Mouse (Mus musculus) intestine, embryonic 16.5 days (tissue): Measurements from ENCODE around the gene Cmtm5. TPM values are rescaled to one million over a fixed set of nuclear protein-coding genes. Genes with fewer than 3 reads are reported as not detected.

Experiments
- ATAC-seq: fragments of 200-750 bp; cut with Nextera tagmentation; 2 replicates; pipeline ENCODE4 v1.8.0; 2017; ENCODE audit warnings: moderate TSS enrichment, moderate library complexity
- H3K27ac ChIP-seq: fragments of 300-500 bp; sonication (generic); 2 replicates; pipeline ENCODE4 v1.5.1; 2014; ENCODE audit warnings: mild to moderate bottlenecking, low read length
- H3K27me3 ChIP-seq: fragments of 300-500 bp; sonication (generic); replicated peaks from 2 replicates; pipeline ENCODE4 v1.6.1; 2014; ENCODE audit warnings: low read length, control low read depth, mixed read lengths; ENCODE audit not compliant: control insufficient read depth, insufficient read depth
- H3K36me3 ChIP-seq: fragments of 300-500 bp; sonication (generic); 2 replicates; pipeline ENCODE4 v1.6.1; 2014; ENCODE audit warnings: low read length, control low read depth; ENCODE audit not compliant: control insufficient read depth, insufficient read depth
- H3K4me1 ChIP-seq: fragments of 300-500 bp; sonication (generic); 2 replicates; pipeline ENCODE4 v1.6.1; 2014; ENCODE audit warnings: low read length, control low read depth, mixed read lengths; ENCODE audit not compliant: control insufficient read depth, insufficient read depth
- H3K4me2 ChIP-seq: fragments of 300-500 bp; sonication (generic); 2 replicates; pipeline ENCODE4 v1.6.1; 2014; ENCODE audit warnings: low read depth, low read length, control low read depth
- H3K4me3 ChIP-seq: fragments of 300-500 bp; sonication (generic); 2 replicates; pipeline ENCODE4 v1.5.1; 2014; ENCODE audit warnings: mild to moderate bottlenecking, low read length
- H3K9ac ChIP-seq: fragments of 300-500 bp; sonication (generic); 2 replicates; pipeline ENCODE4 v1.6.1; 2014; ENCODE audit warnings: low read depth, low read length
- H3K9me3 ChIP-seq: fragments of 300-500 bp; sonication (generic); 2 replicates; pipeline ENCODE4 v1.6.1; 2016; ENCODE audit warnings: low read length, control low read depth; ENCODE audit not compliant: control insufficient read depth
- WGBS: fragments of 180-500 bp; shearing (Covaris S2); extraction: QIAGEN DNeasy Blood & Tissue Kit; methylation state at CpG from one replicate; pipeline ENCODE4 v1.1.7; 2014; 5-methylcytosine and 5-hydroxymethylcytosine counted together
- polyA plus RNA-seq: library from polyadenylated mRNA; unstranded; fragments of >200 nt; fragmentation: Nextera tagmentation; extraction: Ambion mirVana; gene quantifications from 2 replicates; pipeline ENCODE4 v1.2.1, GENCODE M21; 2015

The Cmtm5 gene
- polyA plus RNA-seq, 1 experiment from 2014 or later = 2.8 TPM

- H3K4me3 ChIP-seq = peak overlapping the region; percentile 89
- ATAC-seq = peak; percentile 68
- peaks cover 4% of the 10 kb centered on the region; the same call in 1 of the 2 replicates for H3K27me3 ChIP-seq
- peak overlapping the region; percentile 80 for H3K27ac ChIP-seq
- peak overlapping the region; percentile 97 for H3K4me2 ChIP-seq
- H3K9ac ChIP-seq = peak overlapping the region; percentile 89
- H3K36me3 ChIP-seq = no peaks in the 10 kb centered on the region
- H3K4me1 ChIP-seq = peaks cover 14% of the 10 kb centered on the region
- H3K9me3 ChIP-seq = no peaks in the 10 kb centered on the region
- WGBS = 2% methylated on average over 59 of the region's 69 CpGs
These were observed 23.8 kb upstream of the Cmtm5 start for GRCm38 (mm10) chr14:54912109-54912850.

- Histone ChIP-seq H3K4me2 (peak within 1 kb of the TSS; percentile 97), H3K9me3 (no peaks in the 10 kb centered on the region), H3K4me3 (peak within 1 kb of the TSS; percentile 89), H3K4me1 (peaks cover 14% of the 10 kb centered on the region), H3K27me3 (peaks cover 4% of the 10 kb centered on the region; the same call in 1 of the 2 replicates), H3K27ac (peak within 1 kb of the TSS; percentile 80), H3K9ac (peak within 1 kb of the TSS; percentile 89), H3K36me3 (no peaks in the 10 kb centered on the region)
- 0% methylated on average over 28 of the region's 28 CpGs for WGBS
- ATAC-seq = peak; percentile 92
These were observed 23.2 kb upstream of the Cmtm5 start, which contains the start of gene Slc22a17 for GRCm38 (mm10) chr14:54912886-54913285. TSS of gene Slc22a17 (minus strand) at chr14:54913132.

- Histone ChIP-seq H3K9ac (peak overlapping the region; percentile 89), H3K4me3 (peak overlapping the region; percentile 89), H3K4me2 (peak overlapping the region; percentile 97), H3K9me3 (no peaks in the 10 kb centered on the region), H3K27ac (peak overlapping the region; percentile 37), H3K36me3 (no peaks in the 10 kb centered on the region), H3K4me1 (peaks cover 14% of the 10 kb centered on the region), H3K27me3 (peaks cover 4% of the 10 kb centered on the region; the same call in 1 of the 2 replicates)
- WGBS = 13% methylated on average over 10 of the region's 10 CpGs
- peak; percentile 10; the same call in 1 of the 2 replicates for ATAC-seq
These were observed 22.7 kb upstream of the Cmtm5 start for GRCm38 (mm10) chr14:54913343-54913742.

- H3K9ac ChIP-seq = no peak overlapping the region
- no peak overlapping the region for H3K4me3 ChIP-seq
- H3K27ac ChIP-seq = no peak overlapping the region
- peaks cover 5% of the 10 kb centered on the region for H3K4me1 ChIP-seq
- WGBS = 91% methylated on average over 16 of the region's 16 CpGs
- H3K27me3 ChIP-seq = no peaks in the 10 kb centered on the region
- H3K4me2 ChIP-seq = no peak overlapping the region
- H3K36me3 ChIP-seq = peaks cover 4% of the 10 kb centered on the region; the same call in 1 of the 2 replicates
- H3K9me3 ChIP-seq = no peaks in the 10 kb centered on the region
- ATAC-seq = no peak
These were observed 15.9 kb upstream of the Cmtm5 start for GRCm38 (mm10) chr14:54920076-54920685.

- Histone ChIP-seq H3K4me1 (peaks cover 24% of the 10 kb centered on the region), H3K27me3 (no peaks in the 10 kb centered on the region; the same call in 1 of the 2 replicates), H3K4me3 (peak overlapping the region; percentile 63), H3K9me3 (no peaks in the 10 kb centered on the region), H3K27ac (peak overlapping the region; percentile 99), H3K36me3 (peaks cover 2% of the 10 kb centered on the region; the same call in 1 of the 2 replicates), H3K9ac (peak overlapping the region; percentile 89), H3K4me2 (peak overlapping the region; percentile 93)
- 27% methylated on average over 7 of the region's 7 CpGs for WGBS
- peak; percentile 57 for ATAC-seq
These were observed 11.3 kb upstream of the Cmtm5 start for GRCm38 (mm10) chr14:54924641-54925348.

- peak within 1 kb of the TSS; percentile 93 for H3K4me2 ChIP-seq
- 5% methylated on average over 57 of the region's 57 CpGs for WGBS
- H3K9ac ChIP-seq = peak within 1 kb of the TSS; percentile 89
- H3K4me1 ChIP-seq = peaks cover 30% of the 10 kb centered on the region
- H3K36me3 ChIP-seq = no peaks in the 10 kb centered on the region; the same call in 1 of the 2 replicates
- peak within 1 kb of the TSS; percentile 99 for H3K27ac ChIP-seq
- no peaks in the 10 kb centered on the region for H3K9me3 ChIP-seq
- peak; percentile 65 for ATAC-seq
- H3K4me3 ChIP-seq = peak within 1 kb of the TSS; percentile 63
- H3K27me3 ChIP-seq = no peaks in the 10 kb centered on the region; the same call in 1 of the 2 replicates
These were observed 10.4 kb upstream of the Cmtm5 start, which contains the start of gene Efs for GRCm38 (mm10) chr14:54925349-54926342. TSS of gene Efs (minus strand) at chr14:54926126.

GRCm38 (mm10) chr14:54926401-54927158 lies 9.5 kb upstream of the Cmtm5 start:
- peak; percentile 77 for ATAC-seq
- Histone ChIP-seq H3K27me3 (no peaks in the 10 kb centered on the region; the same call in 1 of the 2 replicates), H3K4me2 (peak overlapping the region; percentile 93), H3K9ac (peak overlapping the region; percentile 89), H3K36me3 (no peaks in the 10 kb centered on the region), H3K4me1 (peaks cover 30% of the 10 kb centered on the region), H3K9me3 (no peaks in the 10 kb centered on the region), H3K27ac (peak overlapping the region; percentile 99), H3K4me3 (peak overlapping the region; percentile 63)
- WGBS = 2% methylated on average over 53 of the region's 58 CpGs

- peak overlapping the region; percentile 89 for H3K9ac ChIP-seq
- H3K9me3 ChIP-seq = no peaks in the 10 kb centered on the region
- WGBS = 21% methylated on average over 7 of the region's 7 CpGs
- peak overlapping the region; percentile 99 for H3K27ac ChIP-seq
- ATAC-seq = 0 out of 2 replicates have a peak, but pooled peaks have one; percentile 0
- no peaks in the 10 kb centered on the region for H3K36me3 ChIP-seq
- H3K4me2 ChIP-seq = peak overlapping the region; percentile 93
- H3K4me1 ChIP-seq = peaks cover 30% of the 10 kb centered on the region
- no peaks in the 10 kb centered on the region; the same call in 1 of the 2 replicates for H3K27me3 ChIP-seq
- H3K4me3 ChIP-seq = peak overlapping the region; percentile 63
These were observed 8.8 kb upstream of the Cmtm5 start for GRCm38 (mm10) chr14:54927296-54927695.
